Mouse (Mus musculus) regulatory T cell (primary cell): ENCODE measurements at regions not wholly inside any gene's neighbourhood (a gene's known extent, or its start where the extent isn't known, plus 50 kb on each side); places are given as distances from the start of the nearest gene placed in this dataset.
"Not testable (repeated sequence)": the region's sequence is repeated elsewhere in the genome, so short reads cannot be mapped to it uniquely, and the experiment has no call there.

Experiments used
- in situ Hi-C: fragments of 300-600 bp; cut with MboI, MseI; formaldehyde crosslinking; loops from one replicate; pipeline ENCODE4 v1.15.1; 2025; ENCODE audit warnings: high pct_unique_total_duplicates

DNA sequence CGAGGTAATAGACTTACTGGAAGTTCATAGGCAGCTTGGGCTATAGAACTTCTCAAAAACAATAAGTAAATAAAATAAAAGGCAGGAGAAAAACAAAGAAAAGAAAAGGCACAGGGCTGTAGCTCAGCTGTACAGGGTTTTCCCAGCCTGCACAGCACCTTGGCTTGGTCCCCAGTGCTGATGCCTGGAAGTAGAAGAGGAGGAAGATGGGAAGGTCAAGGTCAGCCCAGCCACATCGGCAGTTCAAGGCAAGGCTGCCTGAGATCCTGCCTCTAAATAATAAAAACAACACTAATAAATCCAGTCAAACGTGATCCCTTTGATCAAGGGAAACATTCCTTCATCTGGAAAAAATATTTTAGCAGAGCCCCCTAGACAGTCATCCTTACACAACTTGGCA, 103.1 kb downstream of the Cenpf start:
- in situ Hi-C loops = no loop called here

DNA sequence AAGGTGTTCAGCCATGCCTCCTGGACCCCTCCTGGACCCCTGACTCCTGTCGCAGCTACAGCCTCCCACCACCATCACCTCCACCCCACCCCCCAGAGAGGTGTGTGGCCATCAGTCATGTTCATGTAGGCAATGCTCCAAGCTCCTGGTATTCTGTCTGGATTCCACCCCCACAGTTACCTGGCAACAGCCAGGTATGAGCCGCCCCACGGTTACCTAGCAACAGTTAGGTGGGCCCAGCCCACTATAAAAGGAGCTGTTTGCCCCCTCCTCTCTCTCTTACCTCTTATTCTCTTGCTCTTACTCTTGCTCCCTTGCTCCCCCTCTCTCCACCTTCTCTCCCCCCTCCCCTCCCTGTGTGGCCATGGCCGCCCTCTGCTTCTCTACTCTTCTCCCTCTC, 106.5 kb downstream of the Cenpf start:
- in situ Hi-C loops = no loop called here

DNA sequence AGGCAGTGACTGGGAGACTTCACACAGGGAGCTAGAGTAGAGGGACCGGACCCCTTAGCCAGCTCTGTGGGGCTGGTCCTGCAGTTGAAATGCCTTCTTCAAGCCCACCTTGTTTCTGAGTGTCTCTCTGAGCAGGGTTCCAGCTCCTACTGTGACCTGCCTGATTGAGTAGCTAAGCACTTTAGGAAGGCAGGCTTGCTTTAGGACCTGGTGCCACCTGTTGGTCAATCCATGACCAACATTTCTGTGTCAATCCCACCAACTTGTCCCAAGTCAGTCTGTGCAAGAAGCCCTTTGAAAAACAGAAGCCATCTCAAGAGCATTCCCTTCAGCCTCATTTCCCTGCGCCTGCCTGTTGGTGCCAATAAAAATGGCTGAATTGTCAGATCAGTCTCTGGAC, 108.5 kb downstream of the Cenpf start:
- in situ Hi-C loops = no loop called here

DNA sequence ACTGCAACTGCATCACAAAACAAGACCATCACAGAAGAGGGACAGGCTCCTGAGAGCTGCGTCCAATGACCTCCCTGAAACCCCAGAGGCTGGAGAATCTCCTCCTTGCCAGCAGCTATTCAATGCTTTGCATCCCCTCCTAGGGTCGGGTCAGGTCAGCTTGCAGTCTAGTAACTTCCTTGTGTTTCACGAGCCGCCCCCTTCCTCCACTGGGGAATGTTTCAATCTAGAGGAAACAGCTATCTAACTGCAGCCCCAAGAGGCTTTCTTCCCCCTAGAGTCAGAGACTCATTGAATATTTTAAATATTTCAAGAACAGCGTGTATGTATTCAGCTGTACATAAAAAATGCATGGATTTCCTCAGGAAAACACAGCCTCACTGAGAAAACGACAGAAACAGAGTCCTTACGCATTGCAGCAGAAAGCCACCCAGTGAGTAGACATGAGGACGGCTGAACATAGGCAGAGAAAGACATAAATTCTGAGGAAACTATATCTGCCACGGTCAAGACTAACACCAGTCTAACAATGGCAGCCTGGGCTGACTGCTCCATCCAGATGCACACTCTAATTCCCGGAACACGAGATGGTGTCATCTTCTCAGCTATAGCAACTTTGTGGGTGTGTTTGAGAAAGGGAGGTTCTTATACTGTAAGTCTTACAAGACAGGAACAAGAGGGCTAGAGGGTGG, 111.4 kb downstream of the Cenpf start:
- in situ Hi-C loops = no loop called here

DNA sequence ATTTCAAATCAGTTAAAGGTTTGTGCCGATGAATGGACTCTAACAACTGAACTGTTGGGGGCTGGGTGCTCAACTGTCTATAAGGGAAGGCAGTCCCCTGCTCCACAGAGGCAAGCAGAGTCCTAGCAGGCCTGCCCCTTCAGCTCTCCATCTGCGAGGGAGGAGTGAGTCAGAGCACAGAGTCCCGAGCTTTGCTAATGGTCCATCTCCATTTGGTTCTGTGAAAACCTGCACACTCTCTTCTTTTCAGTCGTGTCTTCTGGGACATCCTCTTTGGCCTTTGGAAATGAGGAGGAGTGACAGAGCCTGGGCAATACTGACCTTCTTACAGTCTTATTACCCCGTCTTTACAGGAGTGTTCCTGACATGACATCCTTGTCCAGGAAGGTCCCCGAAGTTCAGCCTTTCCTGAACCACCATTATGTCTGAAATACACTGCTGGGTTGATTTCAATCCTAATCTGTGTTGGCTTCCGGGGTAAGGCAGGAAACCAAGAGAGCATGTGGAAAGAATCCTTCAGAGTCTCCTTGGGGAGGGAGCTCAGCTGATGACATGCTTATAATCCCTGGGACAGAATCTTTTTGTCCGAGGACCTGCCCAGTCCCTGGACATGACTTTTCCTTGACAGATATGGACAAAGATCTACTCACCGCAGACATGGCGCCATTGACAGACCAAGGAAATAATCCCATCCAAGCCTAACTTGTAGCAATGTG, 112.2 kb downstream of the Cenpf start:
- in situ Hi-C loops = no loop called here

DNA sequence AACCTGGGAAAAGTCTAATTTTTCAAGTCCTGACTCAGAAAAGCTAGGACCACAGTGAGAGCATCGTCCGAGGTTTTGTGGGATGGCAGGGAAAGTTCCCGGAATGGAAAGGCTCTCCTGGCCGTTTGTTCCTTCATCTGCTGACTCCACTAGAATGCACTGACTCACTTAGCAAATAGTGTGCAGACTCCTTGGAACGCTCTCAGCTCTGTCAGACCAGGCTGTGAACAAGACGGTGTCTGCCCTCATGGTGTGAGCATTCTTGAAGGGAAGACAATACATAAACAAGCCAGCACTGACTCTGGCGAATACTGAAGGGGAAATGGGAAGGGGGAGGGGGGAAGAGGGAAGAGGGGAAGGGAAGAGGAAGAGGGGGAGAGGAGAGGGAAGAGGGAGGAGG, 121.4 kb downstream of the Cenpf start:
- in situ Hi-C loops = no loop called here

DNA sequence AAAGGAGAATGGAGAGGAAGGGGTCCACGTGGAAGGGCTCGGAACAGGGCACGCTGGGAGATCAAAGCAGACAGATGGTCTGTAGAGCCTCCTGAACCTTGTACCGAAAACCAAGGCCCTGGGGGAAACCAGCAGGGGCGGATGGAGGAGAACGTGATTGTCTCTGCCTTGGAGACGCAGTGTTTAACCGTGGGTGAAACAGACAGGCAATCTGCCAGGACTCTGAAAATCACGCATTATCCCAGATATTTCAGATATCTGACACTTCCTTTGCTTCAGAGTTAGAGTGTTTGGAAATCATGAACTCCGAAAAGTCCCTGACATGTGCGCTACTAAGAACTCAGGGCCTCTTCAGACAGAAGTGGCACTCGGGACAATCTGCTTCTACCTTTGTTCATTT, 126.1 kb downstream of the Cenpf start:
- in situ Hi-C loops = no loop called here

DNA sequence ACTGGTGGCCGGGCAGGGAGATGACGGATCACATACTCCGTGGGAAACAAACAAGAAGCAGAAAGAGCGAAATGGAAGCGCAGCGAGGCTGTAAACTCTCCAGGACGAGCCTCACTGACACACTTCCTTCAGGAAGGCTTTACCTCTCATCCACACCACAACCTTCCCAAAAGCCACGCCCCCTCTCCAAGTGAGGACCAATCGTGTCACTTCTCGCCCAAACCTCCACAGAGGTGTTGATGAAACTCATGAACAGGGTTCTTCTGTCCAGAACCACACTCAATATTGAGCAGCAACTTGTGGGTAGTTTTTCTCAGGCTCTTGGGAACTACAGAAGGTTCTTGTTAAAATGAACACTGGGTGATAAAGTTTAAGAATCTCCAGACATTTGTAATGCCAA, 127.3 kb downstream of the Cenpf start:
- in situ Hi-C loops = no loop called here

DNA sequence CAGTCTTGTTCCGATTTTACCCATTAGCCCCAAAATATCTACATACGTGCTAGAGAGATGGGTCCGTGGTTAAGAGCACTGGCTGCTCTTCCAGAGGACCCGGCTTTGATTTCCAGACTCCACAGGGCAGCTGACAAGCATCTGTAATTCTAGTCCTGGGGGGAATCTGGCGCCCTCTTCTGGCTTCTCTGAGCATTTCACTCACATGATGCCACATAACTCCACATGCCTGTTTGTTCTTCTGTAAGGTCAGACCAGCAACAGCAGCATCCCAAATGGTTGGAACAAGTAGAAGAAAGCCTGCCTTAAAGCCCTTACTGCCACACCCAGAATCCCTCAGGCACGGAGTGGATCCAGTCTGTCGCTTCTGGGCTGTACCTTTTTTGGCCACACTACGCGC, 137.0 kb downstream of the Cenpf start:
- in situ Hi-C loops = no loop called here

DNA sequence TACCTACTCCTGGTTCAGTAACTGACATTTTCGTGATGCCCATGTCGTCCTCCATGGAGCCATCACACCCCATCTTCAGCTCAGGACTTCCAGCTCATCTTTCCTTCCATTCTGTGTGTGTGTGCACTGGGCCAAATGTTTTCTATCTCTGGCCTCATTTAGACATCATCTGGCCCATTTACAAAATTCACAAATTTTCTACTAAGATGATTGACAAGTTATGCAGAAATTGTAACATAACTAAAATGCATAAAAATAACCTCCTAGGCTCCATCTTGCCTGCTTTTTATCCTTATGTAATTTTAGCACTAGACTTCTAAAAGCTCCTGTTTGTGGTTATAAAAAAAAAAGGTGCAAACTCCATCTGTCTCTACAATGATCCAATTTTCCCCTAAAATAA, 130.8 kb upstream of the Kcnk2 start:
- in situ Hi-C loops = no loop called here

DNA sequence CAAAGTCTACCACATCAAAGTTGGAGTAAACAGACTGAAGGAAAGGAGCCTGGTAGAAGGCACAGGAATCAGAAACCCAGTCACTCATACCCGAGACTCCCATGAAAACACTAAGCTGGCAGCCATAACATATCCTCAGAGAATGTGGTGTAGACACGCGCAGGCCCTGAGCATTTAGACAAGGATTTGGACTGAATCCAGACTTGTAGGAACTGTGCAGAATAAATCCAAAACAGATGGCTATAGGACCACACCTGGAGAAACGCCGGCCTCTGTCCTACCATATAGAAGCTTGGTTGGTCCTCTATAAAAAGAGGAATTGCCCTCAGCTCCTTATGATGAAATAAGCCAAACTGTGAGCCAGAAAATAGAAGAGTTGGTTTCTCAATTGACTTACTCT, 124.3 kb upstream of the Kcnk2 start:
- in situ Hi-C loops = no loop called here

DNA sequence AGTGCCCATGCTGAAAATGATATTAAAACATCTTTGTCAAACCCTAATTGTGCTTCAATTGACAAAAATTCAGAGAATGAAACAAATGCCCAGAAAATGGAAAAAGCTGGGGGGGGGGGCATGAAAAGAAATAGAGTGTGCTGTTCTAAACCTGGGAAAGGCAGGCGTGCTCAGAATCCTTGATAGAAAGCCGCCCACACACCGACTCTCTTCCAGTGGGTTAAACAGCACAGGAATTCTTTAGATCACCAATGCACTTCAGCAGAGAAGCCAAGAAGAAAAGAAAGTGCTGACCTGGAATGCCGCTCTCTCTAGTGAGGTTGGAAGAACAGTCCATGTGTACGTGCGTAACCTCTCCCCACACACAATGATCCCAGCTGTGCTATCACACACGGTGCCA, 113.4 kb upstream of the Kcnk2 start:
- in situ Hi-C loops = no loop called here

DNA sequence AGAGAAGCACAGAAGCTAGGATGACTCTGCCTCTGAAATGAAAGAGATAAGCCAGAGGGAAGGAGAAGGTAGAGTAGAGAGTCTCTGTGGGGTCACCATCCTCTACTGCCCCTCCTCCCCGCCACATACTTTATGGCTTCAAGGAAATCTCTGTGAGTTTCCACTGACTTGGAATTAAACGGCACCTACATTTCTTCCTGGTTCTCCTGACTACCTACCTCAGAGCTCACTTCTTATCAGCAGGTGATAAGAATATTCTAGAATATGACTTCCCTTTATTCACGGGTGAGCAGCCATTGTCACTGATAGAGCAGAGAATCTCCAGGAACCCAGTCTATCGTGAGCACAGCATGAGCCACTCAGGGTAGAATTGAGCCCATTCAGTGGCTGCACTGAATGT, 111.3 kb upstream of the Kcnk2 start:
- in situ Hi-C loops = loop anchor here (5.0 kb wide), 1 partner anchor 1314 kb away; no protein-coding TSS in a partner anchor

DNA sequence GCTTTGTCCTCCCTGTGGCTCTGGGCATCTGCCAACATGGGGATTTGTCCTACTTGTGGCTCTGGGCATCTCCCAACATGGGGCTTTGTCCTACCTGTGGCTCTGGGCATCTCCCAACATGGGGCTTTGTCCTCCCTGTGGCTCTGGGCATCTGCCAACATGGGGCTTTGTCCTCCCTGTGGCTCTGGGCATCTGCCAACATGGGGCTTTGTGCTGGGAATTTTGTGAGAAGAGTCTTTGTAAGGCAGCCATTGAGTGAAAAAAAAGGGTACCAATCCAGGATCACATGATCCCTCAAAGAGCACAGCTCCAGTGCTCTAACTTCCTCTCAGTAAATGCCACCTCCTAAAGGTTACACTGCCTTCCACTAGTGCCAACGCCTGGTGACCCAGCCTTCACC, 105.2 kb upstream of the Kcnk2 start:
- in situ Hi-C loops = not testable (repeated sequence)

DNA sequence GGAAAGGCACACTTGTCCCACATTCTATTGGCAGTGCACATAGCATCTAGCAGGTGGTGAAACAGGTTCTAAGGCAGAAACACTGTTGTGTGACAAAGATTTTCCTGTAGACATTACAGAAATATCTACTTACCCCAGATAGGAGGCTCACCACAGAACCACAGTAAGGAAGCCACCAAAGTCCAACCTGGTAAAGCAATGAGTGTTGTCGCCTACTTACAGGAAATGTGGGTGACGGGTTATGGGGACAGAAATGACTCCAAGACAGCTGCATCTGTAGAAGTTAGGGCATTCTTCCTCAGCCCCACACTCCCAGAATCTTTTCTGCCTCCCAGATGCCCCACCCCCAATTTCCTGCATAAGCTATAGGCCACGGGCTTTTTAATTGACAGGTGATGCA, 97.6 kb upstream of the Kcnk2 start:
- in situ Hi-C loops = no loop called here

DNA sequence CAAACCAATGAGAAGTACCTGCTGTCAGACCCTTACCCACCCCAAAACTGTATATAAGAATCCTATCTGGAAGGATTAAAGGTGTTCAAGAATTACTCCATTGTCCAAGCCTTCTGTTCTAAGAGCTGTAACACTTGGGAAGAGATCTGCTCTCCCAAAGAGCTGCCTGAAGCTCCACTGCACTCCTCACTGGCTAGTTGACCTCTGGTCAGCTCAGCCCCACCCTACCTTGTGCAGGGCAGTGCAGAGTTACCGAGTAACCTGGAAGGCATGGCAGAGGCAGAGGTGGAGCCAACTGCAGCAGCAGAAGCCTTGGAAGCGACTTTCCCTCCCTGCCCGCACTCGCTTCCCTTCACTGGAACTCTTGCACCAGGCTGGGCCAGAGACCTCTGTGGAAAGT, 97.1 kb upstream of the Kcnk2 start:
- in situ Hi-C loops = no loop called here

DNA sequence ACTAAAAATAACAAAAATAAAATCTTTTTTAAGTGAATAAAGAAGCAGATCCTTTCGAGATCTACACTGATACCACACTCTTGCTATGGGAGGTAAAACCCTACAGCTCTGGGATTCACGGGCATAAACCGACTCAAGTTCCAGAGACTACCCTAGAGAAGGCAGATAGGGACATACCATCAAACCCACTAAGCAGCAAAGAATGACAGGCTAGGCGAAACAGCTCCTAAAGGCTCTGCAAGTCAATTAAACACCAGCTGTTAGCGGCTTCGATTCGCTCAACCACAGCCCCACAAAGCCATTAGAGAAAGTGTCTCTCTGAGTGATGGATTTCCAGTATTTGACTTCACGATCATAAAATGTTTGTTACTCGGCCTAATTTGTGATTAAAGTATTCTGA, 95.0 kb upstream of the Kcnk2 start:
- in situ Hi-C loops = no loop called here

DNA sequence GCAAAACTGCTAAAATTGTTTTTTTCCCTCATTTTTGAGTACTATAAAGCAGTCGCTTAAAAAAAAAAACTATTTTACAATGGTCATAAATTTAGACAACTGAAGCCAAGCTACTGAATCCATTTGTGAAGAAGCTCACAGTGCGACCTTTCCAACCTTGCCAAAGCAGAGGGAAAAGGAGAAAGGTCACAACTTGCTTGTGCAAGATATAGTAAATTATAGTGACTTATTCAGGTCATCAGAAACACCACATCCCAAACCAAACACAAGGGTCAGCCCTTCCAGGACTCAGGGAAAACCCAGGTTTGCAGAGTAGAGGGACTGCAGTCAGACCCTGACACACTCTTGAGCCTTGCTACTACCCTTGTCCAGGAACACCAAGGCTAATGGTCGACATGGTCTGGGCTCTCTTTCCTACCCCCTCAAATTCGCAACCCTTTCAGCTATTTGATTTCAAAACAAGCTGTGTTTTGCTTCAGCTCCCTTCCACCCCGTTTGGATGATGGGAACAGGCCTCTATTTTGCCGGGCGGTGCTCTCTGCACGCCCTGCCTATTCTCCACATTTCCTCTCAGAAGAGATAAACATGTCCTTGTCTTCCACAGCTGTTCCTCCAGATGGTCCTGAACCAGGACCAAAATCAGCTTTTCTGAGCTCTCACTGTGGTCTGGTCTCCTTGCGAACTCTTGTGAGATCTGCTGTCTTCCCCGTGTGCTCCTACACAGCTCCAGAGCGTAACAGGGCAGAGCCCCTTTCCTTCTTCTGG, 93.5 kb upstream of the Kcnk2 start:
- in situ Hi-C loops = no loop called here

DNA sequence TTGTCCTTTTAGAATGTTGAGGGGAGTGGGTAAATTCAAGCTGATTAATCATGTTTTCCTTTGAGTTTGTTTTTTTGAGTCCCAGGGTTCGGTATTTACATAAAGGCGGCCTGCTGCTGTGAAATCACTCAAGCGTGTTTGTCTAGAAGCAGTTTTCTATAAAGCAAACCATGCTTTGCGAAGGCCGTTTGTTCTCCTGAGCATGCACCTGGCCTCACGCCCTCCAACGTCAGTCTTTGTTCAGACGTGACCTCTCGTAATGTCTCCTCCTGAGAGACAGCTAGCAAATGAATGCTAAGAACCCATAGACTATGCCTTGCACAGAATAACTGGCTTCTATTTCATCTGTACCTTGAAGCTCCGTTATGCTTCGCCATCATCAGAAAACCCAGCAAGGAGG, 92.8 kb upstream of the Kcnk2 start:
- in situ Hi-C loops = no loop called here

DNA sequence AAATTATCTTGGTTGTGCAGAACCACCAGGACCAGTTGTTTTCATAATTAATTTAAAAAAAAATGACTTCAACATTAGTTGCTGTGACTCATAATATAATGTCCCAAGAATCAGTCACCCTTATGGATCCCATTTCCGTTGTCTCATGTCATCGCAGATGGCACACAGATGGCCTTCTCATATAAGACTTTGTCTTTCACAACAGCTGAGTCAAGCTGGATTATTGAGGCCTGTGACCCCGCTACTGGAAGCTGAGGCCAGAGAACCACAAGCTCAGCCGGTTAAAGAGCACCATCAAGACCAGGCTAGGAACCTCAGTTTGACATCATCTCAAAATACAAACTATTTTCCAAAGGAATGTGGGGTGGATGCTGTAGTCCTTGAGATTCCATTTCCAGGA, 83.3 kb upstream of the Kcnk2 start:
- in situ Hi-C loops = no loop called here

DNA sequence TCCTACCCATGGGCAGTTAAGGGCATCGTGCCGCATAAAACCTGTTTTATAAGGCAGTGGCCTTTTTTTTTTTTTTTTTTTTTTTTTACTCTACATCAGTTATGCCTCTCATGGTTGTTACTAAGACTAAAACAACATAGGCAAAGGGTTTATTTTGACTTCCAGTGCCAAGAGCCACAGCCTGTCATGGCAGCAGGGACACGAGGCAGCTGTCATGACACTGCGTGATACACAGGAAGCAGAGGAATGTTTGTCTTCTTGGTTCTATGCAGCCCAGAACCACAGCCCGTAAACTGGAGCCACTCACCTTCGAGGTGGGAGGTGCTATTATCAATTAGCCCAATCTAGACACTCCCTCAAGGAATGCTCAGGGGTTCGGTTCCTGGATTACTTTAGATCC, 81.3 kb upstream of the Kcnk2 start:
- in situ Hi-C loops = no loop called here

DNA sequence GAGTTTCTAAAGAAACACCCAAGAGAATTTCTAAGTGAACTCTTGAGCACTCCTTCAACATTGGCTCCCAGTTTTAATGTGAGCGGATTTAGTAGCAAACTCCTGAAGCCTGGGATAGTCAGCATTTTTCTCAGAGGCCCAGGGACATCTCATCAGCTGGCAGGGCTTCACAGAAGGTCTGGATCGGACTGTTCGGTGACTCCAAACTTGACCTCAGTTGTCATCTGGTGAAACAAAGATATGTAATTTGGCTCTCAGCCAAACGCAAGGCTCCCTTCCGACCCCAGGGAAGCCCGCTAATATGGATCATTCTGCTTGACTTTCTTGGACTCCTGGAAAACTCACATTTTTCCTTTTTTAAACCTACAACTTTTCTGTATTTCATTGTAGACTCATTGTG, 76.0 kb upstream of the Kcnk2 start:
- in situ Hi-C loops = no loop called here

DNA sequence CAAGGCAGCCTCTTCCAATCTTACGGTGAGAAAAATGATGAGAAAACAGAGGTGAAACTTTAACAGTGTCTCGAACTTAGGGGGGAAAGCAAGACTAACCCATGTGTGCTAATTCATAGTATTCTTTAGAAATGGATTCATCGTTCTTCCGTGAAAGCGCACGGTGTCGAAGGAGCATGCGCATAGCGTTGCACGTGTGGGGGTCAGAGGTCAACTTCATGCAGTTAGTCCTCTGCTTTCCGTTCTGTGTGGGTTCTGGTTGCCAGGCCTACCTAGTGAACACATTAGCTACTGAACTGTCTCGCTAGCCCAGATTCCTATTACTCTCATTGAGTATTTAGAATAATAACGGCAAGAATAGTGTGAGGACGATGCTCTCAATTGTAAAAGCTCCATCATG, 74.7 kb upstream of the Kcnk2 start:
- in situ Hi-C loops = no loop called here
